Mouse (Mus musculus) CD4-positive, CD25-positive, alpha-beta regulatory T cell, adult 4 months (primary cell): ENCODE measurements around the gene Ttbk1. TPM values are rescaled to one million over a fixed set of nuclear protein-coding genes. Genes with fewer than 3 reads are reported as not detected.
A peak's percentile ranks its signal among the peaks of the same experiment; 100 is the strongest.
"Not testable (repeated sequence)": the region's sequence is repeated elsewhere in the genome, so short reads cannot be mapped to it uniquely, and the experiment has no call there.

Experiments
- ATAC-seq: one replicate; pipeline ENCODE4 v1.8.0; 2017
- polyA plus RNA-seq, 2 experiments: library from polyadenylated mRNA; unstranded; fragments of 100-300 nt; shearing (Covaris generic); gene quantifications; one replicate each; pipeline ENCODE4 v1.2.1; 2017

Ttbk1 gene
- polyA plus RNA-seq, result under 1 TPM; 0.24 to 0.55 TPM

DNA sequence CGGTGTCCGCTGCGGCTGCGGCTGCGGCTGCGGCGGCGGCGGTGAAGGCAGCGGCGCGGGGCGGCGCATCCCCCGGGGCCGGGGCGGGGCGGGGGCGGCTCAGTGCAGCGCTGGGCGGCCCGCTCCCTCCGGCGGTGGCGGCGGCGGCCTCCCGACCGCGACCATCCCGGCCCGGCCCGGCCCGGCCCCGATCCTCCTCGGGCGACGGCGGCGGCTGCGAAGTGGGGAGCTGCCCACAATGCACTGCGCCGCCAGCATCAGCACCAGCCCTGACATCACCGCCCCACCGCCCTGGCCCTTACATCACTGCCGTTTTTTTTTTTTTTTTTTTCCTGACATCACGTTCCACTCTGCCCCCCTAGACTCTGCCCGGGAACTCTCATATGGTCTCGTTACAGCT, at the start of gene Ttbk1:
Gene Ttbk1, minus strand, starts transcription at position 245 of the 400 bp plus-strand sequence.
- peak; percentile 53 for ATAC-seq

- ATAC-seq, result no peak
Measured at GRCm38 (mm10) chr17:46525579-46526307, 38.3 kb upstream of the Ttbk1 start.

GRCm38 (mm10) chr17:46525065-46525464, 37.6 kb upstream of the Ttbk1 start:
- ATAC-seq, result no peak

GRCm38 (mm10) chr17:46521963-46522668, 34.6 kb upstream of the Ttbk1 start:
- ATAC-seq, result no peak

DNA sequence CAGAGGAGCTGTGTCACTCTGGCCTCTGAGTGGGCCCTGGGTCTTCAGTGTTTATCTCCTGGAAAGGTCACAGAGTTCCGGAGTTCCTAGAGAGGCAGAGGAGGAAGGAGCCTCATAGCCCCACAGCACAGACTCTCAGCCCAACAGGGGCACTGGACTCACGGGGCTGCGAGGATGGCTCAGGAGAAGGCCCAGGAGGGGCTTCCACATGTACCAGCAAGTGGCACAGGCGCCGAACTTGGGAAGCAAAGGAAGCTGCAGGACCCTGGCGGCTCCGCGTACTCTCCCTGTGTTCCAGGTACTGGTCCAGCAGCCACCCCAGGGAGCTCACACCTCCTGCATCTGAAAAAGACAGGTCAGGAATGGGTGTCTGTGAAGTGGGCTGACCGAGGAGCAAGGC, 33.7 kb upstream of the Ttbk1 start:
- ATAC-seq, result no peak

- ATAC-seq, result no peak
Measured at GRCm38 (mm10) chr17:46520385-46520979, 33.0 kb upstream of the Ttbk1 start.

GRCm38 (mm10) chr17:46519971-46520370, 32.5 kb upstream of the Ttbk1 start:
- no peak for ATAC-seq

DNA sequence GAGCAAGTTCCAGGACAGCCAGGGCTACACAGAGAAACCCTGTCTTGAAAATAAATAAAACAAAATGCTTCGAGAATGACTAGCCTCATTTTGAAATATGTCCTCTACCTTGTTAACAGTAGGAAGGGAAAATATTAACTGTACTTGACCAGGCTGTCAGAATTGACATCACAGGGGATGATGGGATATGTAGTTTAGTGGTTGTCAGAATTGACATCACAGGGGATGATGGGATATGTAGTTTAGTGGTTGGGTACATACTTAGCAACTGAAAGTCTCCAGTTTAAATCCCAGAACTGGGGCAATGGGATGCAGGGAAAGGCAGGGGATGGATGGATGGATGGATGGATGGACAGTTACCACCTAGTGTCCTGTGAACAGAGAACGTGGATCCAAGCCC, 25.9 kb upstream of the Ttbk1 start:
- ATAC-seq, result no peak

DNA sequence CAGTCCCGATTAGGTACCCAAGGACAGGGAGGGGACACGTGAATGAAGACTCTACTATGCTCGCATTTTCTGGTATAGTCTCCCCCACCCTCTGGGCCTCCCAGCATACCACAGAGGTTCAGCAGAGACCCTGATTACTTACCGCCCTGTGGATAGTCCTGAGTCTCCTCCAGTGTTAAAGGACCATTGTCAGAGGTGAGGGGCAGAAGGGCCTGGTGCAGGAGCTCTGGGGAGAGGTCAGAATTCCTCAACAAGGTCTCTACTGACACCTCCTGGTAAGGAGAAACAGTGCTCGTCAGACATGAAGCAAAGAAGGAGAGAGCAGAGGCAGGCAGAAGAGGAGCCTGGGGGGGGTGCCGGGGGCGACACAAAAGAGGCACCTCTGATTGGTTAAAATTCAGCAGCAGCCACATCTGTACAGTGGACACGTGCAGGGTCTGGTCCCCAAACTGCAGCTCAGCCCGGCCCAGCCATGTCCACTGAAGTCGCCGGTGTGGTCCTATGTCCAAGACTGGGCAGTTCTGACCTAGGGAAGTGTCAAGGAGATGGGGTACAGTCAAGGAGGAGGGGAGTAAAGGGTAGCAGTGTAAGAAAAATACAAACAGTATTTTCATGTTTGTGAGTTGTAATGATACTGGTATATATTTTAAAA, 23.7 kb upstream of the Ttbk1 start:
- no peak for ATAC-seq

DNA sequence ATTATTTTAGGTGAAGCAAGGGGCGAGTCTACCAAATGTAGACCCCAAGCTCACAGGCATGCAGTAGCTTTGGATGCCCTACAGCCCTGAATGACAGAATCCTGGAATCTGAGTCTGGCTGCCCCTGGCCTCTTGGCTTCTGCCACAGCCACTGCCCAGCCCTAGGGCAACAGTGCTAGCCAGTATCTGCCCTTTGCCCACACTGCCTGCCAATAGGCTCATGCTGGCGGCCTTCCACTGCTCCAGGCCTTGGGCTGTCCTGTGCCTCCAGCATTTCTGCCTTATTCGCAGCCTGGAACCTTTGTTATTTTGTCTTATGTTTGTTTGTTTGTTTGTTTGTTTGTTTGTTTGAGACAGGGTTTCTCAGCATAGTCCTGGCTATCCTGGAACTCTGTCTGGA, 18.1 kb upstream of the Ttbk1 start:
- no peak for ATAC-seq

DNA sequence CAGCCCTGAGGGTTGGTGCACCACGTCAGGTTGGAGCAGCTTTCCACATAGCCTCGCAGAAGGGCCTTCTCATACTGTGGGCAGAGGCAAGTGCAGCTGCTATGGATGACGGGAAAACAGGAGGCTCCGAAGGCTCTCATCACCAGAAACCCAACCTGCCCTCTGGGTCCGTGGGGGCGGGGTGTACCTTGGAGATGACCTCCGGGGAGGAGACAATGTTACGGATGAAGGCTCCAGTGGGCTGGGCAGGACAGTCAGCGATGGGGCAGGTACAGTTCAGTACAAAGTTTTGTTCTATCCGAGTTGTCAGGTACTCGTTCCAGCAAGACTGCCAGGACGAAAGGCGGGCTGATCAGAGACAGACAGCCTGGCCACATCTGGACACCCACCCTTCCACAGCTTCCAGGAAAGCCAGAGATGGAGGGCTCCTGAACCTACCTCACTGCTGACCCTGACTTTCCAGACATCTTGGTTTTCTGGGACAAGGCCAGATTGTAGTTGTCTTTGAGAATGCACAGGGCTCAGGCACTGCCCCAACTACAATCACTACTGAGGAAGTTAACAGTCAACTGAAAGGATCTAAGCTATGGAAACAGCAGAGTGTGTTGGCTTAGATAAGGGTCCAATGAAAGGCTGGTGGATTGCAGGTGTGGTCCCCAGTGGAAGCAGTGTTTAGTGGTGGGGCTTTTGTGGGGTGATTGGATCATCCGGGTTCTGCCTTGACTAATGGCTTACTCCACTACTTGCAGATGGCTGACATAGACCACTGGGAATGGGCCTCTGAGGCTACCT, 16.6 kb upstream of the Ttbk1 start:
- no peak for ATAC-seq

DNA sequence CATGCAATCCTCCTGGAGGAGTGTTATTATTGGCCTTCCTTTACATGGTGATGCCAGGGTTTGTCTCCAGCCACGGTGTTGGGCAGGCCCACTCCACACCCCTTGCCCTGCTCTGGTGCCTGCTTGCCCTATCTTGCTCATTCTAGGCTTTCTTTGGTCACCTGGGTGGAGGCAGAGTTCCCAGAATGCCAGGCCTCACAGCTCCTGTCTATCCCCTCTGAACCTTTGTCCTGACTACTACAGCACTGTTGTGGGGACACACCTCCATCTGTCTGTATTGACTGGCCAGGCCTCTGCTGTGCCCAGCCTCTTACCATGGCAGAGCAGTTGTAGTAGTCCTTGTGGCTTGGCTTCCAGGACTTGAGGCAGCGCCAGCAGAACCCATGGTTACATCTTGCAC, 15.3 kb upstream of the Ttbk1 start:
- no peak for ATAC-seq

DNA sequence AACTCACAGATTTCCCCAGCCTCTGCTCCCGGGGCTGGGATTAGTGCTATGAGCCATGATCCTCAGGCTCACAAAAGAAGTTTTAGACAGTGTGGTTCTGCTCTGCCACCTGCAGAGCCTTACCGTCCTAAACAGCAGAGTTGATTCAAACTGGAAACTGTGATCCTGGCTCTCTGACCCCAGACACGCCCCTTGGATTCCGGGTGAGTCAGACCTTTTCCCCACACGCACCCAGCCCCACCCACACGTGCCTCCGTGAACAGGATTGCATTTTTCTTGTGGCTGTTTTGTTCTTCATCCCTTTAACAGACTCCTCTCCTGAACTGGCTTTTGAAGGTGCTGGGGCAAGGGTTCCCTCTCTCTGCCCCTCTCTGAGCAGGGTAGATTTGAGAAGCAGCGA, 10.5 kb upstream of the Ttbk1 start:
- no peak for ATAC-seq

- ATAC-seq, result peak; percentile 90
Measured at GRCm38 (mm10) chr17:46496623-46497434, 9.4 kb upstream of the Ttbk1 start, which contains the start of gene Dnph1. Gene Dnph1, plus strand, starts transcription at chr17:46496711.

DNA sequence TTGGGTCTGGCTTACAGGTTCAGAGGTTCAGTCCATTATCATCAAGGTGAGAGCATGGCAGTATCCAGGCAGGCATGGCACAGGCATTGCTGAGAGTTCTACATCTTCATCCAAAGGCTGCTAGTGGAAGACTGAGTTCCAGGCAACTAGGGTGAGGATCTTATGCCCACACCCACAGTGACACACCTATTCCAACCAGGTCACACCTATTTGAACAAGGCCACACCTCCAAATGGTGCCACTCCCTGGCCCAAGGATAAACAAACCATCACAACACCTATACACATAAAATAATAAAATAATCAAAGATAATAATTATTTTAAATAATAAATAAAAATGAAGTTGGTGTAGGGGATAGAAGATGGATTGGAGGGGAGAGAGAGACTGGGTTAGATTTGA, 8.6 kb upstream of the Ttbk1 start:
- ATAC-seq, result not testable (repeated sequence)

DNA sequence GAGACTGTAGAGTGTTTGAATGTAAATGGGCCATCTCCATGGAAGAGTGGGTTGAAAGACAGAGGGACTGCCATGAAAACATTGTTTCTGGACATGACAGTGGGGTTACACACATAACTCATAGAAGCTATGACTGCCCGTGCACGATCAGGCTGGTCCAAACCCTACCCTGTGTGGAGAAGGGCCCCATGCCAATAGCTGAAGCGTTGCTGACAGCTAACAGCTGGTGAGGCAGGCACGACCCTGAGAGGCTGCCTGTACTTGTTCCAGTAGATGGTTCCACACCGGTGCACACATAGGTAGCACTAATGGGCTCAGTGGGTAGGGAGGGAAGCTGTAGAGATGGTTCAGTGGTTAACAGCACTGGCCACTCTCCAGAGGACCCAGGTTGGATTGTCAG, 8.0 kb upstream of the Ttbk1 start:
- no peak for ATAC-seq

DNA sequence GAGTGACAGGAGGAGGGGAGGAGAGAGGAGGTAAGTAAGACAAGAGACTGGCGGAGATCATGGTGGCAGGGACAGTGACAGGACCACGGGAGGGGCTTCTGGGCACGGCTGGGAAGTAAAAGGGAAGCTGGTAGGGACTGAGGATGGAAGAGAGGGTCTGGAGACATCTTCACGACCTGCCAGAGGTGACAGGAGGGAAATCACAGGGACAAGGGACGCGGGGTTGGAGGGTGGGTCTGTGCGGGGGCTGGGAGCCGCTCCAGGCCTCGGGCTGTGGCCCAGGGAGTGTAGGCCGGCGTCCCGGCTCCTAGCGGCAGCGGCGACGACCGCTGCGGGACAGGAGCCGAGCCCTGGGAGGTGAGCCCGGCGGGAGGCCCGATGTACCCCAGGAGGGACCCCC, 480 bp downstream of the Ttbk1 start:
- ATAC-seq, result no peak

DNA sequence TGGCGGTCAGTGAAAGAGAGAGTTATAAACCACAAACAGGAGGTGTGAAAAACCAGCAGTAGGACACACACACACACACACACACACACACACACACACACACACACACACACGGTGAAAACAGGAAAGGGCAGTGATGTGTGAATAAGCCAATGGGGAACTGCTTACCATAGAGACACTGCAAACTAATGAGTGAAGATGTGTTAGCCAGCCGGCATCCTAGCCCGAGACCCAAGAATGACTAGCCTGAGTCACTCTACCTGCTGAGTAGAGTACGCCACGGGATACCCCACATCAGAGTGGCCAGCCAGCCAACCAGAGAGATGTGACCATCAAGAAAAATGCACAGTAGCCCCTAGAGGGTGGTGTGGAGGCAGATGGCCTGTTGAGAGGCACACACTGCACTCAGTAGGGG, 3.0 kb downstream of the Ttbk1 start:
- peak; percentile 32 for ATAC-seq

- peak; percentile 24 for ATAC-seq
Measured at GRCm38 (mm10) chr17:46484021-46484431, 3.4 kb downstream of the Ttbk1 start.

DNA sequence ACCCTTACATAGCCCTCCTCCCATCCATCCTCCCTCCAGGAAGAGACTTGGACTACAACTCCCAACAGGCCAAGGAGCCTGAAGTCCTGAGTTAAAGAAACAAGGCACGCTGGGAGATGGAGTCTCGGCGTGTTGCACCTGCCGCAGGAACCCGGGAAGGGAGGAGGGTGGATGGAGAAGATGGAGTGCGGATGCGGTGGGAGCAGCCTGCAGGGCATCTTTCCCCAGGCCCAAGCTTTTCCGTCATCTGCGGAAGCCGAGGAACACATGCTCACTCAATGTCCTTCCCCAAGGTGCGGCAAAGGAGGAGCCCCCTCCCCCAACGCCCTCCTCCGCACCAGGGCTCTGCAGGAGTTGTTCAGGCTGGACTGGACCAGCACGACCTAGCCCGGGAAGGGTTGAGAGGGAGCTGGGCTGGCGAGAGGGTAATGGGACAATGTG, 3.9 kb downstream of the Ttbk1 start:
- ATAC-seq, result peak; percentile 50

DNA sequence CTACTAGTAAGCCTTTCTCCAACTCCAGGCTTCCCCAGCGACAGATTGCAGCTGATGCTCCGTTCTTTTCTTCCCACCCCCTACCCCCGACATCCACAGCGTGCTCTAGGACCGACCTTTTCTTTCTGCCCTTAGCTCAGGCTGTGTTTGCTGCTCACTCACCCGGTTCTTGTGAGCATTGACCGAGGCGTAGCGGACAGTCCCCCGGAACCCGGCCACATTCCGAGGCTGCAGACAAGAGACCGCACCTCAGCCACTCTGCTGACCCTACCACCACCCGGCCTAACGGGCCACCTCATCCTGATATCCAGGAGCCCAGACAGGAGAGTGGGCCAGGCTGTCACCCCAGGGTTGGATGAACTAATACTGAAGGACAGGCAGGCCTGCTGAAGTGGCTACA, 10.2 kb downstream of the Ttbk1 start:
- no peak for ATAC-seq
